Mouse (Mus musculus) adipocyte (in vitro differentiated cells): ENCODE data around the gene Zfp322a.
"Not testable (repeated sequence)": the region's sequence is repeated elsewhere in the genome, so short reads cannot be mapped to it uniquely, and the experiment has no call there.

Source experiments
- DNase-seq: peaks from one replicate; pipeline ENCODE4 v3.0.0-alpha.2; 2016; ENCODE audit warnings: low spot score

The Zfp322a gene

GRCm38 (mm10) chr13:23317305-23317889 lies 51.6 kb downstream of the Zfp322a start:
- DNase-seq = no peak

GRCm38 (mm10) chr13:23312909-23313669 lies 55.9 kb downstream of the Zfp322a start:
- DNase-seq = no peak

- no peak for DNase-seq
These were observed 59.0 kb downstream of the Zfp322a start for GRCm38 (mm10) chr13:23310036-23310435.

GRCm38 (mm10) chr13:23309495-23310011 lies 59.5 kb downstream of the Zfp322a start:
- no peak for DNase-seq

- DNase-seq = not testable (repeated sequence)
These were observed 60.2 kb downstream of the Zfp322a start for GRCm38 (mm10) chr13:23308639-23309307.

- peak; percentile 16 for DNase-seq
These were observed 61.8 kb downstream of the Zfp322a start for GRCm38 (mm10) chr13:23307069-23307814.

- DNase-seq = no peak
These were observed 62.3 kb downstream of the Zfp322a start for GRCm38 (mm10) chr13:23306707-23307068.
